9 mouse cellular contexts compared by ENCODE assay signal in the genomic region with DNA sequence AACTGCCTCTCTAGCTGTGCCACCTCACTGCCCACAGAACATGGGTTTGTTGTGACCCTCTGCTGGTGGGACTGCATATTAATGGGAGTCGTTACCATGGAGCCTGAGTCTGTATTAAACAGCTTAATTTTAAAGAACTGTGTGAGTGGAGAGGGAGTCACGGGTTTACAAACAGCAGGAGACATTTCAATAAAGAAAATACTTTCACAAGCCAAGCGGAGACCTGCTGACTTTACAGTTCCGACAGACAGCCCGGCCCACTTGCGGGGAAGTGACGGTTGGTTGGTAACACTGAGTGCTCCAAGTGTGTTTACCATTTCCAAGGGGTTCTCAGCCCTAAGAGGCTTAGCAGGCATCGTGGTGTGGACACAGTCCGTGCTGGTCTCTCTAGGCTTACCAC. TPM values are rescaled to one million over a fixed set of nuclear protein-coding genes. Genes with fewer than 3 reads are reported as not detected.
DNase-seq lines count a peak whose midpoint lies in the region; ATAC-seq and TF ChIP-seq lines count a peak whose summit lies in the region.
"Had no signal": no experiment of that assay in that cellular context is flagged by ENCODE, and none has a peak within 500 bp of the region (broad histone marks: within the 10 kb centered on the region; RNA-seq: fewer than 3 reads in every experiment).

No protein-coding gene starts in this region.

- ATAC-seq in heart, postnatal 0 days (ENCODE audit: insufficient read depth, low read depth) = no peak
- ATAC-seq in midbrain, postnatal 0 days (ENCODE audit: low FRiP score) = peak; percentile 88

- no peaks in the 10 kb centered on the region for H3K27me3 ChIP-seq in heart, postnatal 0 days (ENCODE audit: control insufficient read depth, insufficient read depth, low read length)
- H3K27me3 ChIP-seq in forebrain, embryonic 10.5 days (ENCODE audit: poor library complexity, severe bottlenecking) = no peaks in the 10 kb centered on the region
- H3K27me3 ChIP-seq in midbrain, postnatal 0 days (ENCODE audit: insufficient read depth, low read length) = no peaks in the 10 kb centered on the region

- H3K4me1 ChIP-seq in heart, postnatal 0 days (ENCODE audit: control insufficient read depth, insufficient read depth) = peaks cover 53% of the 10 kb centered on the region
- H3K4me1 ChIP-seq in forebrain, embryonic 10.5 days = peaks cover 83% of the 10 kb centered on the region
- peaks cover 10% of the 10 kb centered on the region; the same call in 1 of the 2 replicates for H3K4me1 ChIP-seq in midbrain, postnatal 0 days (ENCODE audit: insufficient read depth, low read length)

- peaks cover 42% of the 10 kb centered on the region for H3K36me3 ChIP-seq in heart, postnatal 0 days (replicated peaks; ENCODE audit: control insufficient read depth, insufficient read depth, low read length)
- H3K36me3 ChIP-seq in forebrain, embryonic 10.5 days (replicated peaks) = peaks cover 95% of the 10 kb centered on the region
- no peaks in the 10 kb centered on the region for H3K36me3 ChIP-seq in midbrain, postnatal 0 days (ENCODE audit: insufficient read depth, low read length)

- H3K9me3 ChIP-seq in heart, postnatal 0 days (replicated peaks; ENCODE audit: control insufficient read depth, low read length) = no peaks in the 10 kb centered on the region
- H3K9me3 ChIP-seq in forebrain, embryonic 10.5 days = no peaks in the 10 kb centered on the region
- no peaks in the 10 kb centered on the region for H3K9me3 ChIP-seq in midbrain, postnatal 0 days (ENCODE audit: low read length)

- H3K4me2 ChIP-seq in heart, postnatal 0 days (ENCODE audit: low read depth, low read length) = no peak overlapping the region
- peak overlapping the region; percentile 7; the same call in 1 of the 2 replicates for H3K4me2 ChIP-seq in midbrain, postnatal 0 days (ENCODE audit: low read depth, low read length, poor library complexity, severe bottlenecking)

- H3K27ac ChIP-seq in heart, postnatal 0 days (ENCODE audit: low read depth) = peak overlapping the region; percentile 24; the same call in 1 of the 2 replicates
- H3K27ac ChIP-seq in forebrain, embryonic 10.5 days = peak overlapping the region; percentile 72
- no peak overlapping the region; the same call in none of the 2 replicates for H3K27ac ChIP-seq in midbrain, postnatal 0 days (ENCODE audit: low read depth, low read length)

- 81% methylated on average over 9 of the region's 9 CpGs for WGBS in heart, postnatal 0 days
- 70% methylated on average over 9 of the region's 9 CpGs for WGBS in forebrain, embryonic 10.5 days
- 9% methylated on average over 9 of the region's 9 CpGs for WGBS in midbrain, postnatal 0 days

- DNase-seq in heart, postnatal 0 days (ENCODE audit: low spot score) = no peak
- no peak for DNase-seq in heart, adult 9 months (ENCODE audit: low spot score in 2 of 2)
- DNase-seq in forebrain, embryonic 10.5 days (ENCODE audit: extremely low spot score, low spot score) = no peak
- peak; percentile 66 for DNase-seq in kidney, postnatal 10 days
- peak; percentile 81 for DNase-seq in midbrain, postnatal 0 days (ENCODE audit: low spot score)
- DNase-seq in frontal cortex, adult 2 months (ENCODE audit: extremely low spot score in 1 of 2, low spot score in 1 of 2) = no peak
- no peak for DNase-seq in MN1 (ENCODE audit: low spot score)
- no peak for DNase-seq in ovary, postnatal 10 days (ENCODE audit: low spot score)
- DNase-seq: gastrocnemius, postnatal 25 days had no signal

- no peak for TF ChIP-seq CTCF in heart, postnatal 0 days (IDR thresholded peaks at IDR 0.05; ENCODE audit: low read depth)
- peak; percentile 60 for TF ChIP-seq CTCF in midbrain, postnatal 0 days (IDR thresholded peaks at IDR 0.05)

- TF ChIP-seq EP300 in heart, postnatal 0 days (IDR thresholded peaks at IDR 0.05; ENCODE audit: low read depth) = no peak

- no peak overlapping the region; the same call in 1 of the 2 replicates for H3K9ac ChIP-seq in heart, postnatal 0 days (replicated peaks; ENCODE audit: low read depth, low read length)
- no peak overlapping the region for H3K9ac ChIP-seq in midbrain, postnatal 0 days (replicated peaks; ENCODE audit: low read length, poor library complexity, severe bottlenecking)

- H3K4me3 ChIP-seq in heart, postnatal 0 days (ENCODE audit: low read depth, low read length) = no peak overlapping the region
- H3K4me3 ChIP-seq in forebrain, embryonic 10.5 days = no peak overlapping the region
- no peak overlapping the region for H3K4me3 ChIP-seq in midbrain, postnatal 0 days (ENCODE audit: low read depth, low read length)

RNA-seq across cellular contexts. Expression of gene Ezr, which starts 36.6 kb away (rescaled TPM):
- 91.3 and 103 TPM in 2 replicates for total RNA-seq in heart, postnatal 0 days (2014; rRNA removed; ENCODE audit: low replicate concordance)
- polyA plus RNA-seq in heart, postnatal 0 days (2015; fragmentation: Nextera tagmentation; extraction: Ambion mirVana) = 126 and 141 TPM in 2 replicates
- 103 and 116 TPM in 2 replicates for polyA plus RNA-seq in forebrain, embryonic 10.5 days (2016; fragmentation: Nextera tagmentation; extraction: Ambion mirVana)
- 19.5 and 33.8 TPM in 2 replicates for total RNA-seq in midbrain, postnatal 0 days (2014; rRNA removed)
- 27.3 and 28.5 TPM in 2 replicates for polyA plus RNA-seq in midbrain, postnatal 0 days (2015; fragmentation: Nextera tagmentation; extraction: Ambion mirVana)
- polyA plus RNA-seq in frontal cortex, adult 2 months (2012; rRNA removed) = 49.8 and 53.9 TPM in 2 replicates

Comparison
In these comparisons a context has a peak if more than half of its experiments do, and no peak if none do; other contexts are left out.
1. DNase-seq: peak in kidney, postnatal 10 days (single experiment) and midbrain, postnatal 0 days (single experiment); none in heart, postnatal 0 days (single experiment), heart, adult 9 months (0 of 2), forebrain, embryonic 10.5 days (single experiment), frontal cortex, adult 2 months (0 of 2), MN1 (single experiment) and ovary, postnatal 10 days (single experiment).